Mouse (Mus musculus): ENCODE data around the gene Parp3. TPM values are rescaled to one million over a fixed set of nuclear protein-coding genes. Genes with fewer than 3 reads are reported as not detected.

The Parp3 gene
- total and polyA plus RNA-seq, 3 experiments: 2.2 to 5.0 TPM; not detected in 1

GRCm38 (mm10) chr9:106421865-106422160 is 54.9 kb downstream of the Parp3 start:
- Histone ChIP-seq H3K4me3 (ENCODE audit: control insufficient read depth in 1 of 2, insufficient read depth in 1 of 2, low read depth in 2 of 2, low read length in 2 of 2) (0 out of 4 replicates have a peak overlapping the region, but pooled peaks of 1 of the 2 experiments have one; percentile 6), H3K27ac (ENCODE audit: control insufficient read depth, low read depth, low read length) (no peak overlapping the region), H3K9me3 (replicated peaks; ENCODE audit: insufficient read depth, low read length) (no peaks in the 10 kb centered on the region), H3K79me2 (ENCODE audit: control insufficient read depth, insufficient read depth, low read length, poor library complexity) (no peaks in the 10 kb centered on the region), H3K4me1 (ENCODE audit: control insufficient read depth in 1 of 2, insufficient read depth in 2 of 2, low read length in 2 of 2) (peaks cover 0 to 23% of the 10 kb centered on the region in 2 experiments; a peak in 2 of 4 replicates), H3K9ac (ENCODE audit: control insufficient read depth, low read depth, low read length, poor library complexity, severe bottlenecking) (no peak overlapping the region), H3K27me3 (ENCODE audit: control insufficient read depth in 1 of 2, insufficient read depth in 2 of 2, low read length in 2 of 2) (no peaks in the 10 kb centered on the region; a peak in 1 of 4 replicates), H3K36me3 (ENCODE audit: control insufficient read depth in 1 of 2, insufficient read depth in 2 of 2, low read length in 2 of 2) (peaks cover 0 to 2% of the 10 kb centered on the region in 2 experiments; a peak in 2 of 4 replicates)
- DNase-seq (ENCODE audit: low read depth, low spot score): peak; percentile 90
- no peak for TF ChIP-seq MAZ (IDR thresholded peaks at IDR 0.05; ENCODE audit: low read depth, low read length)
- peak; percentile 94 for TF ChIP-seq MAX (IDR thresholded peaks at IDR 0.05; ENCODE audit: low read length)
- no peak for TF ChIP-seq CHD1 (IDR thresholded peaks at IDR 0.05; ENCODE audit: low read depth, low read length)
- TF ChIP-seq MAFK (IDR thresholded peaks at IDR 0.05; ENCODE audit: borderline replicate concordance, low read depth, low read length): no peak
- no peak for TF ChIP-seq ZMIZ1 (IDR thresholded peaks at IDR 0.05; ENCODE audit: low read depth, low read length)
- peak; percentile 97 for TF ChIP-seq MYC (IDR thresholded peaks at IDR 0.05; ENCODE audit: low read depth, low read length)
- peak; percentile 91 for TF ChIP-seq RAD21 (IDR thresholded peaks at IDR 0.05; ENCODE audit: low read depth, low read length)
- TF ChIP-seq POLR2A (IDR thresholded peaks at IDR 0.05; ENCODE audit: control insufficient read depth in 1 of 2, insufficient read depth in 1 of 2, low read depth in 1 of 2, low read length in 2 of 2, poor library complexity in 1 of 2): no peak
- TF ChIP-seq ETS1 (IDR thresholded peaks at IDR 0.05; ENCODE audit: low read depth, low read length): no peak
- no peak for TF ChIP-seq E2F4 (IDR thresholded peaks at IDR 0.05; ENCODE audit: borderline replicate concordance, low read depth, low read length)
- TF ChIP-seq CTCF (IDR thresholded peaks at IDR 0.05 in 2 of 3, conservative IDR thresholded peaks at IDR 0.05 in 1 of 3; ENCODE audit: control insufficient read depth in 1 of 3, insufficient read depth in 1 of 3, low read depth in 2 of 3, low read length in 3 of 3, poor library complexity in 1 of 3, severe bottlenecking in 1 of 3): peak; percentile 85 to 88 (median 86)
- no peak for TF ChIP-seq ZKSCAN1 (IDR thresholded peaks at IDR 0.05; ENCODE audit: low read depth, low read length)
- TF ChIP-seq JUND (IDR thresholded peaks at IDR 0.05; ENCODE audit: low read depth, low read length): no peak
- TF ChIP-seq USF2 (IDR thresholded peaks at IDR 0.05; ENCODE audit: borderline replicate concordance in 1 of 2, insufficient read depth in 1 of 2, low read depth in 1 of 2, low read length in 2 of 2): no peak
- TF ChIP-seq MEF2A (IDR thresholded peaks at IDR 0.05; ENCODE audit: extremely low read depth, insufficient replicate concordance, low read depth, low read length, poor library complexity, severe bottlenecking): no peak
- peak; percentile 83 for TF ChIP-seq ZC3H11A (IDR thresholded peaks at IDR 0.05; ENCODE audit: low read depth, low read length)
- peak; percentile 67; the same call in 1 of the 2 replicates for TF ChIP-seq MXI1 (IDR thresholded peaks at IDR 0.05; ENCODE audit: low read depth, low read length)
- TF ChIP-seq POLR2AphosphoS5 (IDR thresholded peaks at IDR 0.05; ENCODE audit: borderline replicate concordance, low read depth, low read length): no peak
- TF ChIP-seq KAT2A (conservative IDR thresholded peaks at IDR 0.05; ENCODE audit: low read depth, low read length): no peak
- TF ChIP-seq NELFE (IDR thresholded peaks at IDR 0.05; ENCODE audit: low read depth, low read length): no peak
- TF ChIP-seq RCOR1 (IDR thresholded peaks at IDR 0.05; ENCODE audit: low read depth, low read length): no peak
- no peak for TF ChIP-seq MYB (IDR thresholded peaks at IDR 0.05; ENCODE audit: low read depth, low read length)
- no peak for TF ChIP-seq NRF1 (IDR thresholded peaks at IDR 0.05; ENCODE audit: insufficient read depth, low read depth, low read length, poor library complexity, severe bottlenecking)
- no peak for TF ChIP-seq TBP (IDR thresholded peaks at IDR 0.05; ENCODE audit: low read depth, low read length)
- no peak for TF ChIP-seq GABPA (IDR thresholded peaks at IDR 0.05; ENCODE audit: low read depth, low read length)
- TF ChIP-seq TAL1 (IDR thresholded peaks at IDR 0.05; ENCODE audit: low read length): no peak
- TF ChIP-seq TCF12 (IDR thresholded peaks at IDR 0.05; ENCODE audit: low read depth, low read length): no peak
- TF ChIP-seq SMC3 (IDR thresholded peaks at IDR 0.05; ENCODE audit: low read depth, low read length): peak; percentile 84
- TF ChIP-seq EP300 (IDR thresholded peaks at IDR 0.05; ENCODE audit: low read depth in 1 of 2, low read length in 2 of 2): no peak
- no peak for TF ChIP-seq HCFC1 (IDR thresholded peaks at IDR 0.05; ENCODE audit: low read depth, low read length)
- TF ChIP-seq CHD2 (IDR thresholded peaks at IDR 0.05; ENCODE audit: low read length): no peak
- TF ChIP-seq POLR2AphosphoS2 (IDR thresholded peaks at IDR 0.05; ENCODE audit: low read length): no peak
- TF ChIP-seq SIN3A (IDR thresholded peaks at IDR 0.05; ENCODE audit: low read length): peak; percentile 49; the same call in 1 of the 2 replicates
- no peak for TF ChIP-seq ELF1 (IDR thresholded peaks at IDR 0.05; ENCODE audit: low read depth, low read length)
- no peak for TF ChIP-seq UBTF (IDR thresholded peaks at IDR 0.05; ENCODE audit: borderline replicate concordance, insufficient read depth, low read depth, low read length)
- TF ChIP-seq ZNF384 (IDR thresholded peaks at IDR 0.05; ENCODE audit: low read depth, low read length): no peak
- no peak for TF ChIP-seq GATA1 (IDR thresholded peaks at IDR 0.05; ENCODE audit: low read depth, low read length)
- no peak for TF ChIP-seq BHLHE40 (IDR thresholded peaks at IDR 0.05; ENCODE audit: borderline replicate concordance, low read depth, low read length)
- TF ChIP-seq USF1 (IDR thresholded peaks at IDR 0.05; ENCODE audit: low read depth, low read length): no peak
